In genomic region chr8:41988216-41988615, GRCm38 (mm10) we compare ENCODE assay signal across 21 mouse cellular contexts.
DNase-seq lines count a peak whose midpoint lies in the region; ATAC-seq and TF ChIP-seq lines count a peak whose summit lies in the region.
"Had no signal": no experiment of that assay in that cellular context is flagged by ENCODE, and none has a peak within 500 bp of the region (broad histone marks: within the 10 kb centered on the region; RNA-seq: fewer than 3 reads in every experiment).

No protein-coding gene starts in this region.

- no peak for TF ChIP-seq POLR2A in brain, embryonic 14.5 days (IDR thresholded peaks at IDR 0.05; ENCODE audit: borderline replicate concordance, extremely low read depth, insufficient read depth, insufficient read length, poor library complexity, severe bottlenecking)

- no peak overlapping the region for H3K9ac ChIP-seq in kidney, embryonic 16.5 days (replicated peaks; ENCODE audit: low read length)
- H3K9ac ChIP-seq in limb, embryonic 11.5 days (ENCODE audit: low read length): no peak overlapping the region
- no peak overlapping the region for H3K9ac ChIP-seq in intestine, postnatal 0 days (ENCODE audit: low read depth, low read length)
- H3K9ac ChIP-seq: embryonic facial prominence, embryonic 13.5 days; forebrain, embryonic 13.5 days; forebrain, postnatal 0 days; heart, embryonic 13.5 days; hindbrain, embryonic 13.5 days had no signal

- H3K4me3 ChIP-seq in kidney, embryonic 16.5 days (ENCODE audit: low read length): no peak overlapping the region
- no peak overlapping the region for H3K4me3 ChIP-seq in limb, embryonic 11.5 days (ENCODE audit: low read depth, low read length)
- no peak overlapping the region for H3K4me3 ChIP-seq in intestine, postnatal 0 days (ENCODE audit: low read depth, low read length)
- H3K4me3 ChIP-seq: embryonic facial prominence, embryonic 13.5 days; forebrain, embryonic 13.5 days; gastrocnemius, adult 2 months; heart, embryonic 13.5 days; hindbrain, embryonic 13.5 days had no signal

- H3K9me3 ChIP-seq in kidney, embryonic 16.5 days (ENCODE audit: low read length): no peaks in the 10 kb centered on the region
- H3K9me3 ChIP-seq in limb, embryonic 11.5 days (ENCODE audit: control insufficient read depth, low read length): no peaks in the 10 kb centered on the region
- no peaks in the 10 kb centered on the region for H3K9me3 ChIP-seq in intestine, postnatal 0 days (ENCODE audit: control insufficient read depth)
- H3K9me3 ChIP-seq: embryonic facial prominence, embryonic 13.5 days; forebrain, embryonic 13.5 days; heart, embryonic 13.5 days; hindbrain, embryonic 13.5 days had no signal

- DNase-seq in kidney, postnatal 14 days: no peak
- peak; percentile 24 for DNase-seq in Muller cell, postnatal 12 days (ENCODE audit: inconsistent ontology term)
- peak; percentile 4 for DNase-seq in brain, embryonic 14.5 days (ENCODE audit: low read depth)
- DNase-seq in limb, embryonic 11.5 days (ENCODE audit: low spot score): peak; percentile 36
- DNase-seq in urinary bladder, postnatal 14 days (ENCODE audit: low spot score): no peak
- DNase-seq in lung, postnatal 10 days: no peak
- DNase-seq: adrenal gland, adult 8-10 months; adrenal gland, postnatal 36 days; cerebellum, adult 11 months; cerebellum, adult 8-10 months; cerebellum, postnatal 14 days; forebrain, postnatal 0 days; gastrocnemius, adult 2 months; gastrocnemius, postnatal 25 days; heart, postnatal 4 days had no signal

- H3K36me3 ChIP-seq in kidney, embryonic 16.5 days (ENCODE audit: insufficient read depth, low read length): no peaks in the 10 kb centered on the region
- H3K36me3 ChIP-seq in limb, embryonic 11.5 days (ENCODE audit: control insufficient read depth, insufficient read depth, low read length): no peaks in the 10 kb centered on the region
- no peaks in the 10 kb centered on the region for H3K36me3 ChIP-seq in intestine, postnatal 0 days (ENCODE audit: control insufficient read depth, insufficient read depth)
- H3K36me3 ChIP-seq: embryonic facial prominence, embryonic 13.5 days; heart, embryonic 13.5 days; hindbrain, embryonic 13.5 days had no signal

- H3K4me1 ChIP-seq in kidney, embryonic 16.5 days (ENCODE audit: insufficient read depth, low read length): peaks cover 6% of the 10 kb centered on the region; the same call in 1 of the 2 replicates
- H3K4me1 ChIP-seq in limb, embryonic 11.5 days (ENCODE audit: control insufficient read depth, insufficient read depth, low read length): peaks cover 18% of the 10 kb centered on the region
- H3K4me1 ChIP-seq in intestine, postnatal 0 days (replicated peaks; ENCODE audit: control insufficient read depth, insufficient read depth, low read length): no peaks in the 10 kb centered on the region
- H3K4me1 ChIP-seq: embryonic facial prominence, embryonic 13.5 days; forebrain, embryonic 13.5 days; heart, embryonic 13.5 days; hindbrain, embryonic 13.5 days had no signal

- no peak overlapping the region for H3K4me2 ChIP-seq in kidney, embryonic 16.5 days (replicated peaks; ENCODE audit: low read depth, low read length)
- H3K4me2 ChIP-seq in limb, embryonic 11.5 days (ENCODE audit: low read depth, severe bottlenecking): no peak overlapping the region
- H3K4me2 ChIP-seq in intestine, postnatal 0 days (replicated peaks; ENCODE audit: low read depth): no peak overlapping the region
- H3K4me2 ChIP-seq: embryonic facial prominence, embryonic 13.5 days; forebrain, embryonic 13.5 days; heart, embryonic 13.5 days; hindbrain, embryonic 13.5 days had no signal

- H3K27ac ChIP-seq in kidney, embryonic 16.5 days (ENCODE audit: low read length): no peak overlapping the region
- H3K27ac ChIP-seq in limb, embryonic 11.5 days (replicated peaks; ENCODE audit: low read depth, low read length): peak overlapping the region; percentile 31; the same call in 1 of the 2 replicates
- H3K27ac ChIP-seq in intestine, postnatal 0 days (ENCODE audit: low read depth, low read length): no peak overlapping the region
- H3K27ac ChIP-seq: embryonic facial prominence, embryonic 13.5 days; forebrain, embryonic 13.5 days; gastrocnemius, adult 2 months; heart, embryonic 13.5 days; hindbrain, embryonic 13.5 days had no signal

- no peaks in the 10 kb centered on the region for H3K27me3 ChIP-seq in kidney, embryonic 16.5 days (ENCODE audit: insufficient read depth, low read length)
- no peaks in the 10 kb centered on the region for H3K27me3 ChIP-seq in limb, embryonic 11.5 days (ENCODE audit: control insufficient read depth, insufficient read depth, low read length)
- H3K27me3 ChIP-seq in intestine, postnatal 0 days (replicated peaks; ENCODE audit: control insufficient read depth, insufficient read depth, low read length): no peaks in the 10 kb centered on the region
- H3K27me3 ChIP-seq: embryonic facial prominence, embryonic 13.5 days; forebrain, embryonic 13.5 days; heart, embryonic 13.5 days; hindbrain, embryonic 13.5 days had no signal

- TF ChIP-seq CTCF in brain, embryonic 14.5 days (IDR thresholded peaks at IDR 0.05; ENCODE audit: borderline replicate concordance, extremely low read depth, insufficient read depth, insufficient read length): no peak
- no peak for TF ChIP-seq CTCF in intestine, postnatal 0 days (IDR thresholded peaks at IDR 0.05; ENCODE audit: low read depth)

- WGBS in kidney, embryonic 16.5 days: 29% methylated on average over 5 of the region's 5 CpGs
- WGBS in limb, embryonic 11.5 days: 9% methylated on average over 5 of the region's 5 CpGs
- WGBS in intestine, postnatal 0 days: 32% methylated on average over 5 of the region's 5 CpGs

- peak; percentile 42; the same call in 1 of the 2 replicates for ATAC-seq in kidney, embryonic 16.5 days (ENCODE audit: low FRiP score, low TSS enrichment)
- ATAC-seq in limb, embryonic 11.5 days (ENCODE audit: insufficient number of reproducible peaks, low FRiP score, low TSS enrichment, low read depth): no peak
- no peak for ATAC-seq in intestine, postnatal 0 days
- ATAC-seq: forebrain, embryonic 13.5 days; forebrain, postnatal 0 days had no signal

Comparison
In these comparisons a context has a peak if more than half of its experiments do, and no peak if none do; other contexts are left out.
1. DNase-seq: peak in Muller cell, postnatal 12 days (single experiment), brain, embryonic 14.5 days (single experiment) and limb, embryonic 11.5 days (single experiment); none in kidney, postnatal 14 days (single experiment), urinary bladder, postnatal 14 days (single experiment) and lung, postnatal 10 days (single experiment).